Mouse (Mus musculus) regulatory T cell (primary cell): ENCODE measurements at regions not wholly inside any gene's neighbourhood (a gene's known extent, or its start where the extent isn't known, plus 50 kb on each side); places are given as distances from the start of the nearest gene placed in this dataset.

Source experiments
- in situ Hi-C: fragments of 300-600 bp; cut with MboI, MseI; formaldehyde crosslinking; loops from one replicate; pipeline ENCODE4 v1.15.1; 2025; ENCODE audit warnings: high pct_unique_total_duplicates

GRCm38 (mm10) chr11:64138934-64139333 is 59.7 kb upstream of the Cox10 start:
- in situ Hi-C loops = no loop called here

- in situ Hi-C loops = no loop called here
These were observed 56.5 kb upstream of the Cox10 start for GRCm38 (mm10) chr11:64135766-64136165.

- in situ Hi-C loops = no loop called here
These were observed 56.0 kb upstream of the Cox10 start for GRCm38 (mm10) chr11:64135308-64135591.

- in situ Hi-C loops = no loop called here
These were observed 55.5 kb upstream of the Cox10 start for GRCm38 (mm10) chr11:64134571-64135307.
